9 mouse cellular contexts compared by ENCODE assay signal in genomic region chr3:127763076-127763612, GRCm38 (mm10). TPM values are rescaled to one million over a fixed set of nuclear protein-coding genes. Genes with fewer than 3 reads are reported as not detected.
A peak's percentile ranks its signal among the peaks of the same experiment; 100 is the strongest.
DNase-seq lines count a peak whose midpoint lies in the region; ATAC-seq and TF ChIP-seq lines count a peak whose summit lies in the region.
"Had no signal": no experiment of that assay in that cellular context is flagged by ENCODE, and none has a peak within 500 bp of the region (broad histone marks: within the 10 kb centered on the region; RNA-seq: fewer than 3 reads in every experiment).

No protein-coding gene starts in this region.

- H3K4me1 ChIP-seq in heart, embryonic 10.5 days = no peaks in the 10 kb centered on the region
- H3K4me1 ChIP-seq in bone marrow, adult 2 months (ENCODE audit: control insufficient read depth, insufficient read depth, low read length) = no peaks in the 10 kb centered on the region; the same call in 1 of the 2 replicates
- H3K4me1 ChIP-seq in forebrain, embryonic 10.5 days = peaks cover 16% of the 10 kb centered on the region

- TF ChIP-seq POLR2A in bone marrow, adult 2 months (IDR thresholded peaks at IDR 0.05; ENCODE audit: borderline replicate concordance, control insufficient read depth, low read depth, low read length) = no peak

- H3K4me3 ChIP-seq in heart, embryonic 10.5 days = no peak overlapping the region
- H3K4me3 ChIP-seq in bone marrow, adult 2 months (replicated peaks; ENCODE audit: control insufficient read depth, low read depth, low read length) = peak overlapping the region; percentile 35
- no peak overlapping the region for H3K4me3 ChIP-seq in forebrain, embryonic 10.5 days
- H3K4me3 ChIP-seq in left cerebral cortex, adult 2 months = no peak overlapping the region
- H3K4me3 ChIP-seq: neural tube, embryonic 12.5 days had no signal

- H3K36me3 ChIP-seq in heart, embryonic 10.5 days = no peaks in the 10 kb centered on the region
- no peaks in the 10 kb centered on the region for H3K36me3 ChIP-seq in forebrain, embryonic 10.5 days (replicated peaks)
- H3K36me3 ChIP-seq: neural tube, embryonic 12.5 days had no signal

- TF ChIP-seq CTCF in bone marrow, adult 2 months (IDR thresholded peaks at IDR 0.05; ENCODE audit: control insufficient read depth, insufficient read depth, low read length) = peak; percentile 69
- peak; percentile 78 for TF ChIP-seq CTCF in left cerebral cortex, adult 2 months (IDR thresholded peaks at IDR 0.05)

- H3K27ac ChIP-seq in heart, embryonic 10.5 days = no peak overlapping the region
- H3K27ac ChIP-seq in bone marrow, adult 2 months (ENCODE audit: control insufficient read depth, insufficient read depth, low read depth, low read length, poor library complexity) = no peak overlapping the region
- H3K27ac ChIP-seq in forebrain, embryonic 10.5 days = no peak overlapping the region
- H3K27ac ChIP-seq in left cerebral cortex, adult 2 months = no peak overlapping the region
- H3K27ac ChIP-seq: neural tube, embryonic 12.5 days had no signal

- intact Hi-C loops in left cerebral cortex, adult 2 months (cut with DNase I) = loop anchor here (2.0 to 5.0 kb wide), 2 partner anchors 184 to 190 kb away; no protein-coding TSS in a partner anchor

- H3K9me3 ChIP-seq in heart, embryonic 10.5 days = no peaks in the 10 kb centered on the region
- no peaks in the 10 kb centered on the region for H3K9me3 ChIP-seq in forebrain, embryonic 10.5 days
- H3K9me3 ChIP-seq: neural tube, embryonic 12.5 days had no signal

- DNase-seq in heart, adult 18-20 months = peak; percentile 81 to 89
- no peak for DNase-seq in heart, embryonic 10.5 days (ENCODE audit: low spot score)
- peak; percentile 82 for DNase-seq in forebrain, embryonic 10.5 days (ENCODE audit: extremely low spot score, low spot score)
- peak; percentile 86 for DNase-seq in heart, postnatal 4 days
- DNase-seq in left cerebral cortex, adult 2 months (ENCODE audit: extremely low spot score in 1 of 2, low spot score in 2 of 2) = peak; percentile 61 to 75
- peak; percentile 63 to 78 for DNase-seq in spleen, postnatal 14 days (ENCODE audit: low spot score in 2 of 2)

- WGBS in heart, embryonic 10.5 days = 26% methylated on average over 7 of the region's 7 CpGs
- 13% methylated on average over 7 of the region's 7 CpGs for WGBS in bone marrow, adult 2 months
- WGBS in forebrain, embryonic 10.5 days = 28% methylated on average over 7 of the region's 7 CpGs

- peaks cover 44% of the 10 kb centered on the region for H3K27me3 ChIP-seq in heart, embryonic 10.5 days (ENCODE audit: insufficient read depth, poor library complexity, severe bottlenecking)
- H3K27me3 ChIP-seq in forebrain, embryonic 10.5 days (ENCODE audit: poor library complexity, severe bottlenecking) = peaks cover 72% of the 10 kb centered on the region

- ATAC-seq in megakaryocyte progenitor cell, adult 5-6 weeks (replicated peaks; ENCODE audit: poor library complexity) = peak; percentile 89

RNA-seq across cellular contexts. Expression of gene Alpk1, which starts 17.2 kb away (rescaled TPM):
- total RNA-seq in heart, adult 18-20 months (2021) = 1 to 10 TPM; 2.1 to 2.8 TPM
- 0.92 and 1.0 TPM in 2 replicates for polyA plus RNA-seq in heart, embryonic 10.5 days (2016; fragmentation: Nextera tagmentation; extraction: Ambion mirVana)
- polyA plus RNA-seq in bone marrow, adult 2 months (2011; ENCODE audit: insufficient read depth, insufficient read length, low replicate concordance, missing spikeins) = 1.8 and 5.5 TPM in 2 replicates
- polyA plus RNA-seq in forebrain, embryonic 10.5 days (2016; fragmentation: Nextera tagmentation; extraction: Ambion mirVana) = 0.76 and 0.87 TPM in 2 replicates
- 1 to 10 TPM; 4.4 to 4.6 TPM for total RNA-seq in heart, postnatal 4 days (2021)
- 1 to 10 TPM; 4.6 to 5.5 TPM for total RNA-seq in left cerebral cortex, adult 2 months (2021)
- 7.1 and 10.3 TPM in 2 replicates for total RNA-seq in megakaryocyte progenitor cell, adult 5-6 weeks (2015)
- 13.6 and 19.1 TPM in 2 replicates for total RNA-seq in megakaryocyte progenitor cell, adult 5-6 weeks (2017)

RNA-seq across cellular contexts. Expression of gene Tifa, which starts 26.5 kb away (rescaled TPM):
- 1 to 10 TPM; 1.9 to 2.9 TPM for total RNA-seq in heart, adult 18-20 months (2021)
- polyA plus RNA-seq in heart, embryonic 10.5 days (2016; fragmentation: Nextera tagmentation; extraction: Ambion mirVana) = 2.0 and 2.6 TPM in 2 replicates
- 32.1 and 38.2 TPM in 2 replicates for polyA plus RNA-seq in bone marrow, adult 2 months (2011; ENCODE audit: insufficient read depth, insufficient read length, low replicate concordance, missing spikeins)
- 1.8 and 2.4 TPM in 2 replicates for polyA plus RNA-seq in forebrain, embryonic 10.5 days (2016; fragmentation: Nextera tagmentation; extraction: Ambion mirVana)
- 1 to 10 TPM; 2.0 to 2.1 TPM for total RNA-seq in heart, postnatal 4 days (2021)
- total RNA-seq in left cerebral cortex, adult 2 months (2021) = 1 to 10 TPM; 5.8 to 6.4 TPM
- total RNA-seq in megakaryocyte progenitor cell, adult 5-6 weeks (2015) = 56.4 and 60.7 TPM in 2 replicates
- 53.6 and 57.0 TPM in 2 replicates for total RNA-seq in megakaryocyte progenitor cell, adult 5-6 weeks (2017)

Comparison
In these comparisons a context has a peak if more than half of its experiments do, and no peak if none do; other contexts are left out.
1. RNA of gene Tifa, which starts 26.5 kb away (total RNA-seq): 53.6 to 60.7 TPM in megakaryocyte progenitor cell, adult 5-6 weeks; 5.8 to 6.4 TPM in left cerebral cortex, adult 2 months, 1.9 to 2.9 TPM in heart, adult 18-20 months and 2.0 to 2.1 TPM in heart, postnatal 4 days; every median in the first group is over 4 times any median in the second.